Mouse (Mus musculus) olfactory bulb, adult 2 months (tissue): Measurements from ENCODE around the gene Nacc1. TPM values are rescaled to one million over a fixed set of nuclear protein-coding genes. Genes with fewer than 3 reads are reported as not detected.
A peak's percentile ranks its signal among the peaks of the same experiment; 100 is the strongest.

Experiments
- H3K27ac ChIP-seq: fragments of 200-500 bp; 2 replicates; pipeline ENCODE4 v1.5.1; 2012; ENCODE audit warnings: low read depth, low read length; ENCODE audit not compliant: insufficient read depth
- H3K4me1 ChIP-seq: fragments of 200-500 bp; 2 replicates; pipeline ENCODE4 v1.6.1; 2012; ENCODE audit warnings: low read length; ENCODE audit not compliant: control insufficient read depth, insufficient read depth
- H3K4me3 ChIP-seq: fragments of 200-500 bp; 2 replicates; pipeline ENCODE4 v1.5.1; 2012; ENCODE audit warnings: mild to moderate bottlenecking, low read depth, low read length, moderate library complexity; ENCODE audit not compliant: insufficient read depth
- CTCF ChIP-seq: fragments of 200-500 bp; IDR thresholded peaks from 2 replicates; pipeline ENCODE4 v1.5.1; 2012; ENCODE audit warnings: low read depth, mild to moderate bottlenecking, low read length, moderate library complexity; ENCODE audit not compliant: insufficient read depth
- POLR2A ChIP-seq: fragments of 200-500 bp; IDR thresholded peaks from 2 replicates; pipeline ENCODE4 v1.6.1; 2012; ENCODE audit warnings: mild to moderate bottlenecking, low read depth, low read length, moderate library complexity; ENCODE audit not compliant: insufficient read depth
- WGBS: fragments of 180-500 bp; shearing (Covaris S2); methylation state at CpG from one replicate; pipeline ENCODE4 v1.1.7; 2018; 5-methylcytosine and 5-hydroxymethylcytosine counted together
- polyA plus RNA-seq: library from polyadenylated mRNA; stranded (reverse); fragments of >200 nt; gene quantifications from 2 replicates; pipeline ENCODE4 v1.2.4, GENCODE M21; 2012; ENCODE audit warnings: low replicate concordance; ENCODE audit not compliant: missing spikeins, insufficient read depth, insufficient read length

The Nacc1 gene
- polyA plus RNA-seq, 1 experiment: not detected

DNA sequence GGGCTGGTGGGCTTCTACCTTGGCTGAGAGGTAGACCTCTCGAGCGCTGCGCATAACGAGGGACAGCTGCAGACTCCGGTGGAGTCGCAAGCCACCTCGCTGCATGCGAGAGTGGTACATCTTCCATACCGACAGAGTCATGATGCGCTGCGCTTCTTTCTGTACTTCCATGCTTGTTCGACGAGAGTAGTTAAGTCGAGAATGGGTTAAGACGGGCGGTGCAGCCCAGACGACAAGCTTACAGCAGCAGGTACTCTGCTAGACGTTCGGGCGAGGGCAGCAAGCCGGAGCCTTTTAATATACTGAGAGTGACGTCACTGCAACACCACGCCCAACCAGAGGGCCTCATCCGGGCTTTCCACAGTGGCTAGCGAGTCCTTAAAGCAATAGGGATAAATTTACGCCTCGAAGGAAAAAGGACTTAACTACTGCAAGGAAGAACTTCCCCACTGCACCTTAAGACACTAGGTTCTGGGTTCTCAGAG is 25.0 kb downstream of the Nacc1 start, which contains the start of gene Ier2:
Gene Ier2, minus strand, starts transcription at position 272 of the 485 bp plus-strand sequence.
- WGBS: under 1% methylated on average over 27 of the region's 27 CpGs
- TF ChIP-seq CTCF: no peak
- TF ChIP-seq POLR2A: peak; percentile 98
- H3K4me1 ChIP-seq: peaks cover 28% of the 10 kb centered on the region
- H3K27ac ChIP-seq: peak within 1 kb of the TSS; percentile 33
- H3K4me3 ChIP-seq: peak within 1 kb of the TSS; percentile 56

GRCm38 (mm10) chr8:84661961-84662571 is 25.6 kb downstream of the Nacc1 start:
- TF ChIP-seq POLR2A (no peak), CTCF (no peak)
- Histone ChIP-seq H3K27ac (peak overlapping the region; percentile 16), H3K4me3 (peak overlapping the region; percentile 56), H3K4me1 (peaks cover 28% of the 10 kb centered on the region)
- WGBS: 1% methylated on average over 61 of the region's 61 CpGs

- peak overlapping the region; percentile 56 for H3K4me3 ChIP-seq
- TF ChIP-seq CTCF (no peak), POLR2A (no peak)
- H3K4me1 ChIP-seq: peaks cover 33% of the 10 kb centered on the region
- 0 out of 2 replicates have a peak overlapping the region, but pooled peaks have one; percentile 4 for H3K27ac ChIP-seq
- 7% methylated on average over 24 of the region's 24 CpGs for WGBS
Observed at GRCm38 (mm10) chr8:84661458-84661871, 26.2 kb downstream of the Nacc1 start.

DNA sequence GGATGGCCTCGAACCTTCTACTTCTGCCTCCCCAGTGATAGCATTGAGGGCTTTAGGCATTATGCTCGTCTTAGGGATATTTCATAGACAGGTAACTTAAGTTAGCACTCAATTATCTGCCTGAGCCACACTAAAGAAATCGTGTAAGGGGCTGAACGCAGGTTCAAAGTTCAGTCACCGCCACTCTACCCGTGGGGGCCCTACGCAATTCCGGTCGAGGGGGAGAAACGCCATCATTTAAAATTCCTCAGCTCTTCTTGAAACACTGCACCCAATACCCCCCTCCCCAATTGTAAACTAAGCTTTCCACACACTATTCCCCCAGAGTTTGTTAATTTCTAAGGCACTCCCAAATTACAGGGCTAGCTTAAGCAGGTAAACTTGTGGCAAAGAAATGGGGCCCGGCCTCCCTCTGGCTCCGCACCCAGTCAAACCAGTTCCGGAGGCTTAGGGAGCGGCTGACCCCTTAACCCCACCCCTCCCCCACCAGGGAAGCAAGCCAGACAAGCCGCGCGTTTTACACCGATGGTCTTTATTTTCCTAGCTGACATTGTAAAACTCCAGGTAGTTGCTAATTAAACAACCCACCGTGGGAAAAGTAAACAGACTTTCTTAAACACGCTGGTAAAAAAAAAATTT is 26.7 kb downstream of the Nacc1 start:
- peak overlapping the region; percentile 56 for H3K4me3 ChIP-seq
- TF ChIP-seq CTCF (no peak), POLR2A (no peak)
- H3K4me1 ChIP-seq: peaks cover 33% of the 10 kb centered on the region
- no peak overlapping the region for H3K27ac ChIP-seq
- 26% methylated on average over 20 of the region's 20 CpGs for WGBS

DNA sequence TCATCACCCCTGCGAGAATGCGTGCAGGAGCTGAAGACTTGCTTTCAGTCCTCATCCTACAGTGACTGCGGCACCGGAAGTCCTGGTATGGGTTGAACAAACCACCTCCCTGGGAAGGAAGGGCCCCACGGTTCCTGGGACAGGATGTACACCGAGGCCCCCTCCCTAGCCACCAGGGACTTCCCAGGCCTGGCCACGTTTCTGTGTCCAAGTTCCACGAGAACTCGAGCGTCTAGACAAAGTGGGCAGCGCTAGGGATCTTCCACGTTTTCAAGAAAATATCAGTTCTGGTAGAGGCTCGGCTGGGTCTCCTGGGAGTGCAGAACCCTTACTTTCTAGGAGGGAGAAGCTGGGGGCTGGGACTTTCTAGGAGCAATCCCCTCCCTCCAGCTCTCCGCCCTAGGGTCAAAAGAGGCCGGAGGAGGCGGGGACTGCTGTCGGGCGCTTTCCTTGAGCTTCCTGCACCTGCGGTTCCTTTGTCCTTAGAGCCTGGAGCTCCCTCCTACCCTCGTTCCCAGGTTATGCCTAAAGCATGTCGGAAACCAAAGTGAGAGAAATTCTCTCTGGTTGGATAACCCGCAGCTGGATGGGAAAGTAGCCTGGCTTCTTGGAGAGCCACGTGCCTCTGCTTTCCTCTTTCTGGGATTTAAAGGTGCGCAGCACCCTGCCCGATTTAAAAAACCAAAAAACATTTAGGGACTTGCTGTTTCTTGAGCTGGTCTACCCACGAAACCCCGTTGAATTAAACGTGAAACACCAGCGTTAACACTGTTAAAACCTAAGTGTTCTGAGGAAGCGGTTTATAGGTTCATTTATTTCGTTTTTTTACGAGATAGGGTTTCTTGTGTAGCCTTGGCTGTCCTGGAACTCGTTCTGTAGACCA is 27.5 kb downstream of the Nacc1 start:
- TF ChIP-seq CTCF (no peak), POLR2A (no peak)
- H3K27ac ChIP-seq: 0 out of 2 replicates have a peak overlapping the region, but pooled peaks have one; percentile 14
- WGBS: 28% methylated on average over 33 of the region's 33 CpGs
- peak overlapping the region; percentile 3; the same call in 1 of the 2 replicates for H3K4me3 ChIP-seq
- peaks cover 29% of the 10 kb centered on the region for H3K4me1 ChIP-seq

GRCm38 (mm10) chr8:84658951-84659350 is 28.7 kb downstream of the Nacc1 start:
- H3K4me1 ChIP-seq: peaks cover 29% of the 10 kb centered on the region
- no peak overlapping the region for H3K27ac ChIP-seq
- 87% methylated on average over 1 of the region's 1 CpGs for WGBS
- TF ChIP-seq CTCF (no peak), POLR2A (no peak)
- no peak overlapping the region for H3K4me3 ChIP-seq

- TF ChIP-seq CTCF (no peak), POLR2A (no peak)
- peaks cover 26% of the 10 kb centered on the region for H3K4me1 ChIP-seq
- WGBS: 82% methylated on average over 4 of the region's 4 CpGs
- H3K27ac ChIP-seq: no peak overlapping the region
- no peak overlapping the region for H3K4me3 ChIP-seq
Observed at GRCm38 (mm10) chr8:84657680-84658079, 30.0 kb downstream of the Nacc1 start.

DNA sequence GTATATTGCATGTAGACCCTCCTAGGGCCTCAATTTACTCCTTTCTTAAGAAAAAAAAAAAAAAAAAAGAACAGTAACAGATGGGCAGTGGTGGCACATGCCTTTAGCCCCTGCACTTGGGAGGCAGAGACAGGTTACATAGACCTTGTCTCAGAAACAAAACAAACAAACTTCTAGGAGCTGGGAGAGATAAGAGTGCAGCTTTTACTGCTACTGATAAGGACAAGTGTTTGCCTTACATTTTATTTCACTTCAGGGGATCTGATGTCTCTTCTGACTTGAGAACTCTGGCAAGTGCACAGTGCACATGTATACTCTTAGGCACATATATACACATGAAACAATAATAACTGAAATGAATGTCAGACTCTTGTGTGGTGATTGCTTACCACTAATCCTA is 30.5 kb downstream of the Nacc1 start:
- Histone ChIP-seq H3K4me3 (no peak overlapping the region), H3K4me1 (peaks cover 26% of the 10 kb centered on the region), H3K27ac (no peak overlapping the region)
- TF ChIP-seq POLR2A (no peak), CTCF (no peak)
